Mouse (Mus musculus): Measurements from ENCODE around the gene Susd5. TPM values are rescaled to one million over a fixed set of nuclear protein-coding genes. Genes with fewer than 3 reads are reported as not detected.

The Susd5 gene
- 0.02 TPM in 1 of 2 replicates, not detected in the other for polyA plus RNA-seq (2015; fragmentation: Nextera tagmentation; extraction: Ambion mirVana)

GRCm38 (mm10) chr9:114057090-114057796, at the start of gene Susd5:
Gene Susd5, plus strand, starts transcription at chr9:114057140.
- DNase-seq = no peak
- Histone ChIP-seq H3K4me3 (replicated peaks) (peak within 1 kb of the TSS; percentile 23; the same call in 1 of the 2 replicates), H3K36me3 (no peaks in the 10 kb centered on the region), H3K9me3 (replicated peaks) (no peaks in the 10 kb centered on the region), H3K27me3 (peaks cover 46% of the 10 kb centered on the region), H3K9ac (no peak within 1 kb of the TSS), H3K4me1 (replicated peaks) (no peaks in the 10 kb centered on the region), H3K27ac (no peak within 1 kb of the TSS), H3K4me2 (peak within 1 kb of the TSS; percentile 48)
- ATAC-seq (ENCODE audit: low read depth) = no peak
- 3% methylated on average over 60 of the region's 60 CpGs for WGBS (ENCODE audit: insufficient replicate concordance)

GRCm38 (mm10) chr9:114007850-114008350, 49.0 kb upstream of the Susd5 start:
- Histone ChIP-seq H3K27ac (no peak overlapping the region), H3K27me3 (no peaks in the 10 kb centered on the region), H3K4me3 (replicated peaks) (no peak overlapping the region), H3K9ac (no peak overlapping the region), H3K4me2 (no peak overlapping the region), H3K9me3 (replicated peaks) (peaks cover 9% of the 10 kb centered on the region), H3K4me1 (replicated peaks) (0 out of 2 replicates have a peak, but pooled peaks cover 3% of the 10 kb centered on the region), H3K36me3 (no peaks in the 10 kb centered on the region)
- ATAC-seq (ENCODE audit: low read depth) (no peak), DNase-seq (no peak)
- WGBS (ENCODE audit: insufficient replicate concordance) = 73% methylated on average over 9 of the region's 9 CpGs

DNA sequence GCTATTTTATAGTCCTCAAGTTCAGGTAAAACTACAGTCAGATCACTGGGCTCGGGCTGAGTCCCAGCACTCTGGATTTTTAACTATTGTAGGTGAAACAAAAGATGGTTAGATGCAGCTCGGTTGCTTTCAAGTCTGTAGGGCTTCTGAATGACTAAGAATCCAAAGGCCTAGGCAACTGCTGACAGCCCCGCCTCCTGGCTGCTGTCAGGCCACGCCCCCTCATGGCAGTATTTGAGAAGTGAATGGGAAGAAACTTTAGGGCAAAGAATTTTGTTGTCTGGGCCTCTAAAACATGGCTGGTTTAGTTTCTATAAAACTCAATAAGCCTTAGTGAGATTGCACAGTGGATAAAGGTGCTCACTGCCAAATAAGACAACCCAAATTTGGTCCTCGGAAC, 47.4 kb upstream of the Susd5 start:
- Histone ChIP-seq H3K4me1 (replicated peaks) (peaks cover 9% of the 10 kb centered on the region), H3K4me2 (no peak overlapping the region), H3K9me3 (replicated peaks) (peaks cover 9% of the 10 kb centered on the region), H3K9ac (no peak overlapping the region), H3K4me3 (replicated peaks) (no peak overlapping the region), H3K27me3 (no peaks in the 10 kb centered on the region), H3K36me3 (0 out of 2 replicates have a peak, but pooled peaks cover 3% of the 10 kb centered on the region), H3K27ac (no peak overlapping the region)
- 46% methylated on average over 5 of the region's 5 CpGs for WGBS (ENCODE audit: insufficient replicate concordance)
- no peak for ATAC-seq (ENCODE audit: low read depth)
- no peak for DNase-seq

GRCm38 (mm10) chr9:114011203-114011602, 45.7 kb upstream of the Susd5 start:
- no peak overlapping the region for H3K27ac ChIP-seq
- no peak overlapping the region for H3K4me3 ChIP-seq (replicated peaks)
- 0 out of 2 replicates have a peak, but pooled peaks cover 3% of the 10 kb centered on the region for H3K36me3 ChIP-seq
- H3K9me3 ChIP-seq (replicated peaks) = peaks cover 9% of the 10 kb centered on the region
- peak; percentile 33 for DNase-seq
- H3K9ac ChIP-seq = no peak overlapping the region
- no peak overlapping the region for H3K4me2 ChIP-seq
- peaks cover 9% of the 10 kb centered on the region for H3K4me1 ChIP-seq (replicated peaks)
- 46% methylated on average over 18 of the region's 18 CpGs for WGBS (ENCODE audit: insufficient replicate concordance)
- no peaks in the 10 kb centered on the region for H3K27me3 ChIP-seq
- no peak for ATAC-seq (ENCODE audit: low read depth)

GRCm38 (mm10) chr9:114014034-114014433, 42.9 kb upstream of the Susd5 start:
- no peak overlapping the region for H3K4me2 ChIP-seq
- H3K27ac ChIP-seq = no peak overlapping the region
- H3K27me3 ChIP-seq = no peaks in the 10 kb centered on the region
- WGBS (ENCODE audit: insufficient replicate concordance) = 10% methylated on average over 1 of the region's 1 CpGs
- H3K36me3 ChIP-seq = 0 out of 2 replicates have a peak, but pooled peaks cover 3% of the 10 kb centered on the region
- H3K4me3 ChIP-seq (replicated peaks) = no peak overlapping the region
- DNase-seq (no peak), ATAC-seq (ENCODE audit: low read depth) (peak; percentile 53)
- H3K9me3 ChIP-seq (replicated peaks) = peaks cover 9% of the 10 kb centered on the region
- no peak overlapping the region for H3K9ac ChIP-seq
- peaks cover 14% of the 10 kb centered on the region for H3K4me1 ChIP-seq (replicated peaks)

GRCm38 (mm10) chr9:114015724-114016123, 41.2 kb upstream of the Susd5 start:
- Histone ChIP-seq H3K27me3 (no peaks in the 10 kb centered on the region), H3K36me3 (0 out of 2 replicates have a peak, but pooled peaks cover 3% of the 10 kb centered on the region), H3K4me2 (no peak overlapping the region), H3K9me3 (replicated peaks) (peaks cover 5% of the 10 kb centered on the region), H3K4me3 (replicated peaks) (no peak overlapping the region), H3K4me1 (replicated peaks) (peaks cover 14% of the 10 kb centered on the region), H3K27ac (no peak overlapping the region), H3K9ac (no peak overlapping the region)
- DNase-seq (peak; percentile 11), ATAC-seq (ENCODE audit: low read depth) (no peak)
- 71% methylated on average over 4 of the region's 4 CpGs for WGBS (ENCODE audit: insufficient replicate concordance)

DNA sequence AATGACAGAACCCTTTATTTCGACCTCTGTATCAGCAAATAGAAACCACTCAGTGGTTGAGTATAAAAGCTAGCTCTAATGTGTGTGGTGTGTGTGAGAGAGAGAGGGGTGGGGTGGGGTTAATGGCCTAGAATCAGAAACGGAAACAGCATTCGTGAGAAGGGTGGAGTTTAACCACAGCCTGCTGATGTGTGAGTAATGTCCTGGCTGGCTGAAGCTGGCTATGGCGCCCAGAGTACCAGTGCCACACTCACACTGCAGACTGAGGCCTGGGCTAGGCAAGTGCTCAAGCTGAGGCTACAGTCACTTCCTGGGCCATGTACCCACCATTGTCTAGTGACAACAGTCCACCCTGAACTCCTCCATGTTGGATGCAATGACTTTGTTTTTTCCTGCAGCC, 40.5 kb upstream of the Susd5 start:
- H3K27ac ChIP-seq = no peak overlapping the region
- DNase-seq (no peak), ATAC-seq (ENCODE audit: low read depth) (peak; percentile 53)
- H3K9ac ChIP-seq = no peak overlapping the region
- 0 out of 2 replicates have a peak, but pooled peaks cover 3% of the 10 kb centered on the region for H3K36me3 ChIP-seq
- no peaks in the 10 kb centered on the region for H3K27me3 ChIP-seq
- no peaks in the 10 kb centered on the region for H3K9me3 ChIP-seq (replicated peaks)
- H3K4me2 ChIP-seq = no peak overlapping the region
- no peak overlapping the region for H3K4me3 ChIP-seq (replicated peaks)
- H3K4me1 ChIP-seq (replicated peaks) = peaks cover 11% of the 10 kb centered on the region
- WGBS (ENCODE audit: insufficient replicate concordance) = 29% methylated on average over 4 of the region's 4 CpGs

DNA sequence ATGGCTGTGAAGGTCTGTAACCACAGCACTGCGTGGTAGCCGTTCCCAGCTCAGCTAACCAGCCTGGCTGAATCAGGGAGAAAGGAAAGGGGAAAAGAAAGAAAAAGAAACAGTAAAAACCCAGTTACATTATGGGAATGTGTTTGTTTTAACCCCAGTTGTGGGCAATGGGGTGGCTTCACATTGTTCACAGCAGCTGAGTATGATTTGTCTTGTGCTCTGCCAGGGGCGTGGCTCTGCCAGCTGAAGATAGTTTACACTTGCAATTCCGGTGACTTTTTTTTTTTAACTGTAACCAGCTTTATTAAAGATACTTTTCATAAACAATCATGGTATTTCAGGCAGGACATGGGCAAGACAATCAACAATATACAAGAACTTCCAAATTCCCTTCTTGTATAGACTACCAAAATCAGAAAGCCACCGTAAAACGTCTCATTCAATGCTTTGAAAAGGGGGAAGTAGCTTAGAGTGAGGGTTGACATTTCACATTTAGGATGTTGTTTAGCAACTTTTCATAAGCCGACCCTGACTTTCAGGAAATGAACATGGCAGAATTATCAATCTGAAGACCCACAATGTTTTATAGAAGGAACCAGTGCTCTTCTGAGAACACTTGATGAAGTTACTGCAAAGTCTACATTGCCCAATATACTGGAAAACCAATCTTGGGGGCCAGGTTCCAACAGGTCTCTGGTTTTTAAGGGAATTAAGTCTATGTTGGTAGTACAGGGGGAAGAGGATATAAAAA, 37.8 kb upstream of the Susd5 start:
- Histone ChIP-seq H3K27ac (no peak overlapping the region), H3K9ac (no peak overlapping the region), H3K4me2 (no peak overlapping the region), H3K9me3 (replicated peaks) (no peaks in the 10 kb centered on the region), H3K4me3 (replicated peaks) (no peak overlapping the region), H3K27me3 (peaks cover 9% of the 10 kb centered on the region), H3K4me1 (replicated peaks) (peaks cover 7% of the 10 kb centered on the region), H3K36me3 (no peaks in the 10 kb centered on the region)
- DNase-seq (no peak), ATAC-seq (ENCODE audit: low read depth) (no peak)
- whole genome bisulfite sequencing (ENCODE audit: insufficient replicate concordance) = 46% methylated on average over 7 of the region's 7 CpGs

DNA sequence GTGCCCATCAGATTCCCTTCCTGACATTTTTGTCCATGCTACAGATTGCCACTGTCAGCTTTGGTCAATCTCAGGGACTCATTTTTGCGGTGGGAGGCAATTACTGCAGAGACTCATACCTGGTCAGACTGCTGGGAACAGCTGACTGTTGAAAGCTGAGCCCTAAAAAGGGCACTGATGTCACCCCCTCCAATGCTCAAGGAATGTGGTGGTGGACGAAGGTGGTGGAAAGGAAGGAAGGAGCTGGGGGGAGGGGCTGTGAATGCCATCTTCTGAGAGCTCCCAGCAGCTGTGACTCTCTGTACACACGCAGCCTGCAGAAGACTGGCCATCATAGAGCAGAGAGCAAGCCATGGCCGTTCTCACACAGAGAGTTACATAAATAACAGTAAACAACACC, 34.8 kb upstream of the Susd5 start:
- H3K9me3 ChIP-seq (replicated peaks) = no peaks in the 10 kb centered on the region
- 41% methylated on average over 4 of the region's 4 CpGs for WGBS (ENCODE audit: insufficient replicate concordance)
- no peaks in the 10 kb centered on the region for H3K36me3 ChIP-seq
- peaks cover 17% of the 10 kb centered on the region for H3K4me1 ChIP-seq (replicated peaks)
- peaks cover 32% of the 10 kb centered on the region for H3K27me3 ChIP-seq
- no peak overlapping the region for H3K4me2 ChIP-seq
- H3K27ac ChIP-seq = no peak overlapping the region
- H3K9ac ChIP-seq = no peak overlapping the region
- no peak overlapping the region for H3K4me3 ChIP-seq (replicated peaks)
- ATAC-seq (ENCODE audit: low read depth) = no peak
- DNase-seq = no peak

DNA sequence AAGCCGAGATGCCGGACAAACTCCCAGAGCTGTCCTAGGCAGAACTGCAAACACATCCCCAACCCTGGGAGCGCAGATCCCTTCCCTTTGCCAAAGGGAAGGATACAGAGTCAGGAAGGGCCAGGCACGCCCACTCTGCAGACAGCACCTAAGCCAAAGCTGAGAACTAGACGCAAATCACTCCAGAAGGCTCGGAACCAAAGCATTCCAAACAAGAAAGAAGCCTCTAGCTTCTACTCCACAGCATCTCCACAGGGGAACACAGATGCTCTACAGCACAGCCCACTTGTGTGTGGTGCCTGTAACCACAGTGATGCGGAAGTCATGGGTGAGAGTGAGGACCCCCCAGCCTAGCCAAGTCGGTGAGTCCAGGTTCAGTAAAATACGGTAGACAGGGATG, 31.8 kb upstream of the Susd5 start:
- ATAC-seq (ENCODE audit: low read depth) = no peak
- Histone ChIP-seq H3K9ac (no peak overlapping the region), H3K36me3 (no peaks in the 10 kb centered on the region), H3K27ac (no peak overlapping the region), H3K9me3 (replicated peaks) (no peaks in the 10 kb centered on the region), H3K4me1 (replicated peaks) (peaks cover 17% of the 10 kb centered on the region), H3K27me3 (peaks cover 37% of the 10 kb centered on the region), H3K4me2 (no peak overlapping the region), H3K4me3 (replicated peaks) (no peak overlapping the region)
- WGBS (ENCODE audit: insufficient replicate concordance) = 42% methylated on average over 9 of the region's 9 CpGs
- no peak for DNase-seq

- Histone ChIP-seq H3K27me3 (peaks cover 37% of the 10 kb centered on the region), H3K9me3 (replicated peaks) (no peaks in the 10 kb centered on the region), H3K9ac (peak overlapping the region; percentile 56; the same call in 1 of the 2 replicates), H3K4me1 (replicated peaks) (peaks cover 17% of the 10 kb centered on the region), H3K4me2 (peak overlapping the region; percentile 88), H3K27ac (no peak overlapping the region), H3K36me3 (no peaks in the 10 kb centered on the region), H3K4me3 (replicated peaks) (peak overlapping the region; percentile 66)
- no peak for DNase-seq
- WGBS (ENCODE audit: insufficient replicate concordance) = 19% methylated on average over 8 of the region's 8 CpGs
- ATAC-seq (ENCODE audit: low read depth) = no peak
Observed at GRCm38 (mm10) chr9:114025846-114026245, 31.1 kb upstream of the Susd5 start.

Data from liver, embryonic 13.5 days (tissue).